Mouse (Mus musculus) cortical plate, adult 2 months (tissue): Measurements from ENCODE around the gene Mcm3.

Source experiments
- CTCF ChIP-seq: fragments of 200-500 bp; IDR thresholded peaks from 2 replicates; pipeline ENCODE4 v1.5.1; 2011; ENCODE audit warnings: mild to moderate bottlenecking, control low read depth, low read length; ENCODE audit not compliant: insufficient read depth; ENCODE audit errors: extremely low read depth
- POLR2A ChIP-seq: fragments of 200-500 bp; IDR thresholded peaks from 2 replicates; pipeline ENCODE4 v1.6.1; 2011; ENCODE audit warnings: mild to moderate bottlenecking, low read length, control low read depth; ENCODE audit not compliant: insufficient read depth; ENCODE audit errors: extremely low read depth

DNA sequence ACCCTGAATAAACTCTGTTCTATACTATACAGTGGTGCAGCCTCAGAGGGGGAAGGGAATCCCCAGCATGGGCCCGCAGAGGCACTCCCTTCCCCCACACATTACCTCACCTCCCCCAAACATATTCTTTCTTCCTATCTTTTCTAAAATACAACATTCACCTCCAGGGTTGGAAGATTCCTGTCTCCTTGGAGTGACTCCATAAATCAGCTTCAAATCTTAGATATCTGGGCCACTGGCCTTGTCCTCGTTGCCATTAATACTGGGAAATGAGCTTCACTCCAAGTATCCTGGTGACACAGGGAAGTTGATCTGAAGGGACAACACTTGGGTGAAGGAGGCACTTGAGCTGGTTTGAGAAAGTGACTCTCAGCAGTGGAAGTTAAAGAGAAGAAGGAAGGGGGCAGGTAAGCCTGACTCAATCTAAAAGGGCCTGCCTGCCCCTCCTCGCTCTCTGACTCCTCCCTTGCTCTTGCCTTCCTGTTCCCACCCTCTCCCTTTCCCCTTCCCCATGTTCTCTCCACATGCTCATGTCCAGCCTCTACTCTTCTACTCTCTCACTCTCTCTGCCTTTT is 16.5 kb upstream of the Mcm3 start:
- no peak for TF ChIP-seq CTCF
- TF ChIP-seq POLR2A: no peak
